8 mouse cellular contexts compared by ENCODE assay signal in the genomic region with DNA sequence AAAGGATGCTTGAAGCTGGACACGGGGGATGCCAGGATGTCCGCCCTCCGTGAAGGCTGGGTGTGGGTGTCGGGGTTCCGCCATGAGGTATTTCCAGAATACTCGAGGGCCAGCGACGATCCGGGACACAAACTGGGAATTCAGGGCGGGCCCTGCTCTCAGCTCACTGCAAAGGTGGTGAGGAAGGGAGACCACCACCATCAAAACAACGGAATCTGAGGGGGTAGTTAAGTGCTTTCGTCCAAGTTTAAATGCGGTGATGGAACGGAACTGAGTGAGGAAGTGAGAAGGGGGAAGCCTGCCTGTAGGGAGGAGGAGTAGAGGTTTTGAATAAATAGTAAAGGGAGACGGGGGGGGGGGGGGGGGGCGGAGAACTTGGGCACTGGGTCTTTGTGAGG. TPM values are rescaled to one million over a fixed set of nuclear protein-coding genes. Genes with fewer than 3 reads are reported as not detected.
DNase-seq lines count a peak whose midpoint lies in the region; ATAC-seq lines count a peak whose summit lies in the region.

No protein-coding gene starts in this region.

- H3K4me1 ChIP-seq in heart, embryonic 14.5 days (ENCODE audit: control insufficient read depth in 2 of 2, insufficient read depth in 2 of 2, low read length in 2 of 2): peaks cover 2 to 9% of the 10 kb centered on the region in 2 experiments; a peak in 2 of 4 replicates
- peaks cover 14% of the 10 kb centered on the region for H3K4me1 ChIP-seq in hindbrain, embryonic 14.5 days (replicated peaks; ENCODE audit: control insufficient read depth, insufficient read depth, low read length)
- peaks cover 19% of the 10 kb centered on the region for H3K4me1 ChIP-seq in midbrain, embryonic 12.5 days

- peaks cover 23% of the 10 kb centered on the region for H3K36me3 ChIP-seq in heart, embryonic 14.5 days (ENCODE audit: control insufficient read depth, insufficient read depth, low read length)
- H3K36me3 ChIP-seq in hindbrain, embryonic 14.5 days (replicated peaks; ENCODE audit: control insufficient read depth, insufficient read depth): peaks cover 2% of the 10 kb centered on the region; the same call in 1 of the 2 replicates
- H3K36me3 ChIP-seq in midbrain, embryonic 12.5 days: 0 out of 2 replicates have a peak, but pooled peaks cover 13% of the 10 kb centered on the region

- DNase-seq in heart, adult 11 months: no peak
- peak; percentile 12 for DNase-seq in MEL-GATA-1-ER (ENCODE audit: extremely low read depth, low read depth)
- DNase-seq in hindbrain, embryonic 14.5 days (ENCODE audit: low spot score): no peak
- DNase-seq in right cerebral cortex, postnatal 14 days: no peak
- no peak for DNase-seq in layer of hippocampus, adult 9-10 months (ENCODE audit: low spot score)
- DNase-seq in layer of hippocampus, adult 11-12 months (ENCODE audit: low spot score): no peak

- H3K9ac ChIP-seq in heart, embryonic 14.5 days (ENCODE audit: low read length): peak overlapping the region; percentile 89
- H3K9ac ChIP-seq in hindbrain, embryonic 14.5 days: peak overlapping the region; percentile 91
- H3K9ac ChIP-seq in midbrain, embryonic 12.5 days (replicated peaks): peak overlapping the region; percentile 79

- peak overlapping the region; percentile 71 for H3K4me2 ChIP-seq in heart, embryonic 14.5 days (ENCODE audit: low read length)
- peak overlapping the region; percentile 71 for H3K4me2 ChIP-seq in hindbrain, embryonic 14.5 days (replicated peaks)
- peak overlapping the region; percentile 75 for H3K4me2 ChIP-seq in midbrain, embryonic 12.5 days (replicated peaks)

- H3K4me3 ChIP-seq in heart, embryonic 14.5 days (ENCODE audit: control insufficient read depth in 1 of 2, insufficient read depth in 1 of 2, low read depth in 1 of 2, low read length in 2 of 2): peak overlapping the region; percentile 94 to 100
- peak overlapping the region; percentile 92 for H3K4me3 ChIP-seq in hindbrain, embryonic 14.5 days (replicated peaks; ENCODE audit: low read length)
- peak overlapping the region; percentile 92 for H3K4me3 ChIP-seq in midbrain, embryonic 12.5 days

- H3K27me3 ChIP-seq in heart, embryonic 14.5 days (ENCODE audit: control insufficient read depth, insufficient read depth, low read length): no peaks in the 10 kb centered on the region
- H3K27me3 ChIP-seq in hindbrain, embryonic 14.5 days (ENCODE audit: control insufficient read depth, insufficient read depth, low read length): no peaks in the 10 kb centered on the region
- H3K27me3 ChIP-seq in midbrain, embryonic 12.5 days: no peaks in the 10 kb centered on the region

- 1% methylated on average over 15 of the region's 16 CpGs for WGBS in heart, embryonic 14.5 days
- WGBS in hindbrain, embryonic 14.5 days: 2% methylated on average over 15 of the region's 16 CpGs
- under 1% methylated on average over 15 of the region's 16 CpGs for WGBS in midbrain, embryonic 12.5 days

- no peaks in the 10 kb centered on the region for H3K9me3 ChIP-seq in heart, embryonic 14.5 days (ENCODE audit: control insufficient read depth, low read length)
- no peaks in the 10 kb centered on the region for H3K9me3 ChIP-seq in hindbrain, embryonic 14.5 days (ENCODE audit: control insufficient read depth, low read length)
- no peaks in the 10 kb centered on the region for H3K9me3 ChIP-seq in midbrain, embryonic 12.5 days

- peak overlapping the region; percentile 60 to 80 for H3K27ac ChIP-seq in heart, embryonic 14.5 days (replicated peaks in 1 of 2; ENCODE audit: control insufficient read depth in 1 of 2, insufficient read depth in 1 of 2, low read depth in 2 of 2, low read length in 2 of 2)
- H3K27ac ChIP-seq in hindbrain, embryonic 14.5 days: peak overlapping the region; percentile 84
- peak overlapping the region; percentile 79 for H3K27ac ChIP-seq in midbrain, embryonic 12.5 days (replicated peaks)

- no peak for ATAC-seq in heart, embryonic 14.5 days (ENCODE audit: insufficient number of reproducible peaks, insufficient read depth, low FRiP score, low read depth)
- ATAC-seq in hindbrain, embryonic 14.5 days (ENCODE audit: low FRiP score): peak; percentile 56
- no peak for ATAC-seq in midbrain, embryonic 12.5 days (ENCODE audit: low FRiP score, low read depth)

RNA-seq across cellular contexts. Expression of gene Mfap3, which starts 0.3 kb away (rescaled TPM):
- 32.7 and 33.6 TPM in 2 replicates for polyA plus RNA-seq in heart, embryonic 14.5 days (2014; fragmentation: Nextera tagmentation; extraction: Ambion mirVana)
- 63.5 and 66.9 TPM in 2 replicates for polyA plus RNA-seq in hindbrain, embryonic 14.5 days (2014; fragmentation: Nextera tagmentation; extraction: Ambion mirVana)
- polyA plus RNA-seq in midbrain, embryonic 12.5 days (2016; fragmentation: Nextera tagmentation; extraction: Ambion mirVana): 57.9 and 59.4 TPM in 2 replicates

RNA-seq across cellular contexts. Expression of gene Fam114a2, which starts 0.3 kb away (rescaled TPM):
- polyA plus RNA-seq in heart, embryonic 14.5 days (2014; fragmentation: Nextera tagmentation; extraction: Ambion mirVana): 37.1 and 47.0 TPM in 2 replicates
- 46.5 and 51.8 TPM in 2 replicates for polyA plus RNA-seq in hindbrain, embryonic 14.5 days (2014; fragmentation: Nextera tagmentation; extraction: Ambion mirVana)
- 81.0 and 88.1 TPM in 2 replicates for polyA plus RNA-seq in midbrain, embryonic 12.5 days (2016; fragmentation: Nextera tagmentation; extraction: Ambion mirVana)
